Mouse (Mus musculus): ENCODE data around the gene Dcaf8. TPM values are rescaled to one million over a fixed set of nuclear protein-coding genes. Genes with fewer than 3 reads are reported as not detected.

The Dcaf8 gene
- total RNA-seq, 2 experiments from 2014 or later: 158 to 193 TPM

GRCm38 (mm10) chr1:172183056-172183455 lies 35.2 kb downstream of the Dcaf8 start:
- Histone ChIP-seq H3K4me3 (no peak overlapping the region), H3K27ac (no peak overlapping the region)
- no peak for TF ChIP-seq CTCF (IDR thresholded peaks at IDR 0.05)
- DNase-seq: no peak
- intact Hi-C loops (cut with DNase I): no loop called here

- TF ChIP-seq CTCF (IDR thresholded peaks at IDR 0.05): no peak
- no peak overlapping the region for H3K4me3 ChIP-seq
- no peak for DNase-seq
- H3K27ac ChIP-seq: no peak overlapping the region
- intact Hi-C loops (cut with DNase I): no loop called here
Measured at GRCm38 (mm10) chr1:172183915-172184314, 36.0 kb downstream of the Dcaf8 start.

GRCm38 (mm10) chr1:172186401-172187289 lies 38.8 kb downstream of the Dcaf8 start:
- DNase-seq: no peak
- intact Hi-C loops (cut with DNase I): no loop called here
- peak; percentile 12; the same call in 1 of the 2 replicates for TF ChIP-seq CTCF (IDR thresholded peaks at IDR 0.05)
- Histone ChIP-seq H3K27ac (no peak overlapping the region), H3K4me3 (no peak overlapping the region)

GRCm38 (mm10) chr1:172188891-172189290 lies 41.0 kb downstream of the Dcaf8 start:
- no peak for DNase-seq
- no peak overlapping the region for H3K27ac ChIP-seq
- H3K4me3 ChIP-seq: no peak overlapping the region
- intact Hi-C loops (cut with DNase I): no loop called here
- peak; percentile 65 for TF ChIP-seq CTCF (IDR thresholded peaks at IDR 0.05)

GRCm38 (mm10) chr1:172191578-172191977 lies 43.7 kb downstream of the Dcaf8 start:
- Histone ChIP-seq H3K4me3 (no peak overlapping the region), H3K27ac (peak overlapping the region; percentile 3; the same call in 1 of the 2 replicates)
- DNase-seq: no peak
- intact Hi-C loops (cut with DNase I): no loop called here
- TF ChIP-seq CTCF (IDR thresholded peaks at IDR 0.05): peak; percentile 18; the same call in 1 of the 2 replicates

GRCm38 (mm10) chr1:172192217-172192616 lies 44.3 kb downstream of the Dcaf8 start:
- no peak for TF ChIP-seq CTCF (IDR thresholded peaks at IDR 0.05)
- DNase-seq: no peak
- Histone ChIP-seq H3K4me3 (no peak overlapping the region), H3K27ac (0 out of 2 replicates have a peak overlapping the region, but pooled peaks have one; percentile 4)
- intact Hi-C loops (cut with DNase I): no loop called here

- H3K27ac ChIP-seq: peak overlapping the region; percentile 24; the same call in 1 of the 2 replicates
- H3K4me3 ChIP-seq: no peak overlapping the region
- intact Hi-C loops (cut with DNase I): no loop called here
- no peak for TF ChIP-seq CTCF (IDR thresholded peaks at IDR 0.05)
- DNase-seq: no peak
Measured at GRCm38 (mm10) chr1:172194435-172194834, 46.6 kb downstream of the Dcaf8 start.

- no peak for TF ChIP-seq CTCF (IDR thresholded peaks at IDR 0.05)
- Histone ChIP-seq H3K4me3 (no peak overlapping the region), H3K27ac (no peak overlapping the region)
- no peak for DNase-seq
- intact Hi-C loops (cut with DNase I): no loop called here
Measured at GRCm38 (mm10) chr1:172197146-172197545, 49.3 kb downstream of the Dcaf8 start.

- no peak for DNase-seq
- TF ChIP-seq CTCF (IDR thresholded peaks at IDR 0.05): no peak
Measured at GRCm38 (mm10) chr1:172197851-172198250, 50.0 kb downstream of the Dcaf8 start.

GRCm38 (mm10) chr1:172198316-172198715 lies 50.4 kb downstream of the Dcaf8 start:
- intact Hi-C loops (cut with DNase I): no loop called here
- no peak for DNase-seq
- Histone ChIP-seq H3K27ac (no peak overlapping the region), H3K4me3 (no peak overlapping the region)
- no peak for TF ChIP-seq CTCF (IDR thresholded peaks at IDR 0.05)

More at GRCm38 (mm10) chr1:172197851-172198250, 50.0 kb downstream of the Dcaf8 start:
- no peak overlapping the region for H3K4me3 ChIP-seq
- intact Hi-C loops (cut with DNase I): no loop called here
- H3K27ac ChIP-seq: no peak overlapping the region

GRCm38 (mm10) chr1:172198996-172199395 lies 51.1 kb downstream of the Dcaf8 start:
- TF ChIP-seq CTCF (IDR thresholded peaks at IDR 0.05): no peak
- Histone ChIP-seq H3K27ac (no peak overlapping the region), H3K4me3 (no peak overlapping the region)
- intact Hi-C loops (cut with DNase I): no loop called here
- no peak for DNase-seq

GRCm38 (mm10) chr1:172200161-172200560 lies 52.3 kb downstream of the Dcaf8 start:
- DNase-seq: no peak
- no peak overlapping the region for H3K27ac ChIP-seq
- H3K4me3 ChIP-seq: no peak overlapping the region
- TF ChIP-seq CTCF (IDR thresholded peaks at IDR 0.05): no peak
- intact Hi-C loops (cut with DNase I): no loop called here

GRCm38 (mm10) chr1:172200871-172201447 lies 53.1 kb downstream of the Dcaf8 start:
- Histone ChIP-seq H3K27ac (peak overlapping the region; percentile 43), H3K4me3 (no peak overlapping the region)
- intact Hi-C loops (cut with DNase I): no loop called here
- peak; percentile 64 for DNase-seq
- no peak for TF ChIP-seq CTCF (IDR thresholded peaks at IDR 0.05)
